In the genomic region with DNA sequence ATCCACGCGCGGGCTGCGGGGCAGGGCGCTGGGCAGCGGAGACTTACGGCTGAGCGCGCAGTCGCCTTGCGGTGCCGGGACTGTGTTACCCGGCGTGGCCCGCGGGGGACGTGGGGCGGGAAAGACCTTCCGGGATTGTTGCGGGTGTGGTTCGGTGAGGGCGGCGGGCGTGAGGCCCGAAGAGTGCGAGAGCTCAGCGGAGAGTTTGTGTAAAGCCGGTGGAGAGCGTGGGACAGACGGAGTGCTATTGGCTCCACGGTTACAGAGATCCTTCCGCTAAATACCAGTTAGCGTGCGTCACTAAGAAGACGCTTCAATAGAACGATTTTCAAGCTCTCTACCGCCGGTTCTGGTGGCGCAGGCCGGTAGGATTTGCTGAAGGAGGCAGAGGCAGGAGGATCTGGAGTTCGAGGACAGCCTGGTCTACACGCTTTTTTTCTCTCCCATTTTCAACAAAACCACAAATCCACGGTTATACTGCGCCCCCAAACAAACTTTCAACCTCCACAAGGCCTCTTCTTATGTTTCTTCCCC, we compare ENCODE assay signal across 8 mouse cellular contexts. TPM values are rescaled to one million over a fixed set of nuclear protein-coding genes. Genes with fewer than 3 reads are reported as not detected.
DNase-seq lines count a peak whose midpoint lies in the region; ATAC-seq and TF ChIP-seq lines count a peak whose summit lies in the region.

No protein-coding gene starts in this region.

- no peaks in the 10 kb centered on the region for H3K9me3 ChIP-seq in forebrain, postnatal 0 days (ENCODE audit: low read length)
- H3K9me3 ChIP-seq in lung, embryonic 14.5 days (ENCODE audit: low read depth, low read length) = no peaks in the 10 kb centered on the region

- WGBS in cerebellum, adult 2 months = under 1% methylated on average over 44 of the region's 44 CpGs
- WGBS in forebrain, postnatal 0 days = under 1% methylated on average over 44 of the region's 44 CpGs
- under 1% methylated on average over 44 of the region's 44 CpGs for WGBS in lung, embryonic 14.5 days

- peak overlapping the region; percentile 74 for H3K9ac ChIP-seq in forebrain, postnatal 0 days
- peak overlapping the region; percentile 85 for H3K9ac ChIP-seq in lung, embryonic 14.5 days

- H3K36me3 ChIP-seq in forebrain, postnatal 0 days (ENCODE audit: insufficient read depth) = no peaks in the 10 kb centered on the region
- no peaks in the 10 kb centered on the region for H3K36me3 ChIP-seq in lung, embryonic 14.5 days (ENCODE audit: insufficient read depth)

- peak overlapping the region; percentile 67 for H3K4me2 ChIP-seq in forebrain, postnatal 0 days (ENCODE audit: low read depth)
- peak overlapping the region; percentile 78 for H3K4me2 ChIP-seq in lung, embryonic 14.5 days

- H3K27ac ChIP-seq in cerebellum, adult 2 months (ENCODE audit: insufficient read depth, low read length) = peak overlapping the region; percentile 67
- H3K27ac ChIP-seq in forebrain, postnatal 0 days (ENCODE audit: low read depth, low read length) = peak overlapping the region; percentile 89
- H3K27ac ChIP-seq in lung, embryonic 14.5 days (ENCODE audit: low read depth) = peak overlapping the region; percentile 99

- TF ChIP-seq CTCF in cerebellum, adult 2 months (IDR thresholded peaks at IDR 0.05; ENCODE audit: borderline replicate concordance, insufficient read depth, low read depth, low read length) = peak; percentile 18; the same call in 1 of the 2 replicates
- TF ChIP-seq CTCF in forebrain, postnatal 0 days (IDR thresholded peaks at IDR 0.05; ENCODE audit: low read depth) = peak; percentile 44
- no peak; the same call in 1 of the 2 replicates for TF ChIP-seq CTCF in lung, embryonic 14.5 days (IDR thresholded peaks at IDR 0.05; ENCODE audit: low read depth)

- H3K27me3 ChIP-seq in cerebellum, adult 2 months (ENCODE audit: control insufficient read depth, insufficient read depth, low read length) = no peaks in the 10 kb centered on the region
- no peaks in the 10 kb centered on the region for H3K27me3 ChIP-seq in forebrain, postnatal 0 days (ENCODE audit: insufficient read depth, low read length)
- H3K27me3 ChIP-seq in lung, embryonic 14.5 days (ENCODE audit: insufficient read depth, low read length) = no peaks in the 10 kb centered on the region

- peak; percentile 82 for ATAC-seq in forebrain, postnatal 0 days
- peak; percentile 67 for ATAC-seq in lung, embryonic 14.5 days (ENCODE audit: insufficient read depth)
- peak; percentile 54 for ATAC-seq in neutrophil, adult 5-6 weeks (ENCODE audit: extremely low read depth, insufficient number of reproducible peaks, low FRiP score, poor library complexity, severe bottlenecking)

- peak overlapping the region; percentile 95 for H3K4me3 ChIP-seq in cerebellum, adult 2 months (replicated peaks; ENCODE audit: insufficient read depth, low read depth, low read length)
- H3K4me3 ChIP-seq in forebrain, postnatal 0 days (ENCODE audit: low read depth, low read length) = peak overlapping the region; percentile 79
- H3K4me3 ChIP-seq in lung, embryonic 14.5 days (ENCODE audit: low read depth, low read length) = peak overlapping the region; percentile 80

- peaks cover 3% of the 10 kb centered on the region; the same call in 1 of the 2 replicates for H3K4me1 ChIP-seq in cerebellum, adult 2 months (ENCODE audit: control insufficient read depth, insufficient read depth, low read length)
- H3K4me1 ChIP-seq in forebrain, postnatal 0 days (ENCODE audit: insufficient read depth) = 0 out of 2 replicates have a peak, but pooled peaks cover 5% of the 10 kb centered on the region
- no peaks in the 10 kb centered on the region for H3K4me1 ChIP-seq in lung, embryonic 14.5 days (ENCODE audit: insufficient read depth)

- TF ChIP-seq POLR2A in cerebellum, adult 2 months (IDR thresholded peaks at IDR 0.05; ENCODE audit: borderline replicate concordance, insufficient read depth, low read length) = 0 out of 2 replicates have a peak, but pooled peaks have one; percentile 34

- peak; percentile 84 for DNase-seq in MEL-GATA-1-ER (ENCODE audit: extremely low read depth, low read depth)
- DNase-seq in cerebellum, adult 2 months = peak; percentile 95 to 96
- peak; percentile 99 for DNase-seq in forebrain, postnatal 0 days
- DNase-seq in heart, postnatal 4 days = peak; percentile 93
- DNase-seq in layer of hippocampus, adult 8-10 months (ENCODE audit: low spot score in 2 of 2) = peak; percentile 94 to 96
- DNase-seq in lung, embryonic 14.5 days = peak; percentile 99
- DNase-seq in testis, postnatal 14 days (ENCODE audit: low spot score) = peak; percentile 88

RNA-seq across cellular contexts. Expression of gene Klrb1b, which starts 16.9 kb away (rescaled TPM):
- not detected in 2 replicates for polyA plus RNA-seq in cerebellum, adult 2 months (2012; rRNA removed)
- not detected in 2 replicates for total RNA-seq in forebrain, postnatal 0 days (2014; rRNA removed)
- not detected in 2 replicates for polyA plus RNA-seq in forebrain, postnatal 0 days (2015; fragmentation: Nextera tagmentation; extraction: Ambion mirVana)
- not detected for total RNA-seq in heart, postnatal 4 days (2021)
- 1 to 10 TPM in 1 of 4 experiments, under 1 TPM in 1, not detected in 2; 0.40 to 1.3 TPM for total RNA-seq in layer of hippocampus, adult 8-10 months (2022)
- not detected in 2 replicates for polyA plus RNA-seq in lung, embryonic 14.5 days (2014; fragmentation: Nextera tagmentation; extraction: Ambion mirVana)
- total RNA-seq in neutrophil, adult 5-6 weeks (2017) = 0.37 and 1.5 TPM in 2 replicates

RNA-seq across cellular contexts. Expression of gene Gm44511, which starts 16.9 kb away (rescaled TPM):
- not detected in 2 replicates for polyA plus RNA-seq in cerebellum, adult 2 months (2012; rRNA removed)
- not detected in 2 replicates for total RNA-seq in forebrain, postnatal 0 days (2014; rRNA removed)
- polyA plus RNA-seq in forebrain, postnatal 0 days (2015; fragmentation: Nextera tagmentation; extraction: Ambion mirVana) = not detected in 2 replicates
- total RNA-seq in heart, postnatal 4 days (2021) = not detected
- 1 to 10 TPM in 1 of 4 experiments, not detected in 3; 1.1 TPM for total RNA-seq in layer of hippocampus, adult 8-10 months (2022)
- not detected in 2 replicates for polyA plus RNA-seq in lung, embryonic 14.5 days (2014; fragmentation: Nextera tagmentation; extraction: Ambion mirVana)
- 2.9 TPM in 1 of 2 replicates, not detected in the other for total RNA-seq in neutrophil, adult 5-6 weeks (2017)

RNA-seq across cellular contexts. Expression of gene Clec2i, which starts 44.4 kb away (rescaled TPM):
- 0.06 TPM in 1 of 2 replicates, not detected in the other for polyA plus RNA-seq in cerebellum, adult 2 months (2012; rRNA removed)
- not detected in 2 replicates for total RNA-seq in forebrain, postnatal 0 days (2014; rRNA removed)
- 0.11 TPM in 1 of 2 replicates, not detected in the other for polyA plus RNA-seq in forebrain, postnatal 0 days (2015; fragmentation: Nextera tagmentation; extraction: Ambion mirVana)
- total RNA-seq in heart, postnatal 4 days (2021) = not detected
- total RNA-seq in layer of hippocampus, adult 8-10 months (2022) = not detected
- polyA plus RNA-seq in lung, embryonic 14.5 days (2014; fragmentation: Nextera tagmentation; extraction: Ambion mirVana) = 0.14 and 0.15 TPM in 2 replicates
- total RNA-seq in neutrophil, adult 5-6 weeks (2017) = 148 and 170 TPM in 2 replicates

RNA-seq across cellular contexts. Expression of gene BC035044, which starts 47.9 kb away (rescaled TPM):
- polyA plus RNA-seq in cerebellum, adult 2 months (2012; rRNA removed) = 0.30 and 0.79 TPM in 2 replicates
- 0.38 and 0.54 TPM in 2 replicates for total RNA-seq in forebrain, postnatal 0 days (2014; rRNA removed)
- 0.36 and 0.41 TPM in 2 replicates for polyA plus RNA-seq in forebrain, postnatal 0 days (2015; fragmentation: Nextera tagmentation; extraction: Ambion mirVana)
- total RNA-seq in heart, postnatal 4 days (2021) = under 1 TPM in 1 of 2 experiments, not detected in 1; 0.21 TPM
- 1 to 10 TPM; 2.0 to 2.9 (median 2.1) TPM for total RNA-seq in layer of hippocampus, adult 8-10 months (2022)
- 1.2 TPM in 2 replicates for polyA plus RNA-seq in lung, embryonic 14.5 days (2014; fragmentation: Nextera tagmentation; extraction: Ambion mirVana)
- total RNA-seq in neutrophil, adult 5-6 weeks (2017) = 20.4 and 25.3 TPM in 2 replicates

RNA-seq across cellular contexts. Expression of gene Klrb1c, which starts 54.0 kb away (rescaled TPM):
- 0.08 TPM in 1 of 2 replicates, not detected in the other for polyA plus RNA-seq in cerebellum, adult 2 months (2012; rRNA removed)
- total RNA-seq in forebrain, postnatal 0 days (2014; rRNA removed) = 0.08 and 0.24 TPM in 2 replicates
- 0.24 TPM in 1 of 2 replicates, not detected in the other for polyA plus RNA-seq in forebrain, postnatal 0 days (2015; fragmentation: Nextera tagmentation; extraction: Ambion mirVana)
- total RNA-seq in heart, postnatal 4 days (2021) = not detected
- under 1 TPM in 2 of 4 experiments, not detected in 2; 0.12 to 0.25 TPM for total RNA-seq in layer of hippocampus, adult 8-10 months (2022)
- polyA plus RNA-seq in lung, embryonic 14.5 days (2014; fragmentation: Nextera tagmentation; extraction: Ambion mirVana) = 0.26 and 0.32 TPM in 2 replicates
- total RNA-seq in neutrophil, adult 5-6 weeks (2017) = 2.4 and 3.2 TPM in 2 replicates

Comparison
In these comparisons a context has a peak if more than half of its experiments do, and no peak if none do; other contexts are left out.
1. Peak in every context shown above with its lines: DNase-seq, ATAC-seq, H3K4me3 ChIP-seq and H3K27ac ChIP-seq.
2. RNA of gene Clec2i, which starts 44.4 kb away (total RNA-seq): 148 to 170 TPM in neutrophil, adult 5-6 weeks; not detected in heart, postnatal 4 days, not detected in layer of hippocampus, adult 8-10 months and not detected in forebrain, postnatal 0 days; every median in the first group is over 100 times any median in the second.